Mouse (Mus musculus) frontal cortex, postnatal 25 days (tissue): Measurements from ENCODE around the gene Nfib.

ENCODE experiments used
- DNase-seq, 2 experiments: peaks; one replicate each; pipeline ENCODE4 v3.0.0; 2022; ENCODE audit warnings: low spot score in 2 of 2

Gene Nfib

DNA sequence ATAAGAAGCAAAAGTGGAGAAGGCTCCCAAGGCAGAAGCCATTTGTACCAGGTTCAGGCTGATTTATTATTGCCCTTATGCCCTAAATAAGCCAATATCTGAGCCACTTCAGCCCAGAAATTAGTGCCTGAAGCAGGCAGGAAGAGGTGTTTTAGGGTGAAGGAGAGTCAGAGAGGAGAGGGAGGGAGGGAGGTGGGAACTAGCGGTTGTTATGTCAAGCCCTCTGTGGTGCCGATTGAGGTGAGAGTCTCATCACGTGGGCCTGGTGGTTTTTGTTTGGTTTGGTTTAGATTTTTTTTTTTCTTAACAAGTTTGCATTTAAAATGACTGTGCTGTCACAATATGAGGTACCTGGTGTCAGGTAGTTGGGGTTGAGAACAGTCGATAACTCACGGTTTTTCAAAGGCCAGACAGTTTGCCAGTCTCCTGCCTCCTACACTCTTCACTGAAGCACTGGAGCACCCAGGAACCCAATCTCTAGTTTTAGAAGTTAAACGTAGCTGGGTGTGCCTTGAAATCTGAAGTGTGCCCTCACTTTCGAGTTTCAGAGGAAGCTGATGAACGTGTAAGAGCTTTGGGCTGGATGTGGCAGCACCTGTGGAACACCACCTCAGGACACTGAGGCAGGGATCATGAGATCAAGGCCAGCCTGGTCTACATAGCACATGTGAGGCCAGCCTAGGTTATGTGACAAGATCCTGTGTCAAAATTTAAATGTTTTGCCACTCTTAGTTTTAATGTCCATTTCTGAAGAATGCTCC is 81.1 kb downstream of the Nfib start:
- DNase-seq = no peak

DNA sequence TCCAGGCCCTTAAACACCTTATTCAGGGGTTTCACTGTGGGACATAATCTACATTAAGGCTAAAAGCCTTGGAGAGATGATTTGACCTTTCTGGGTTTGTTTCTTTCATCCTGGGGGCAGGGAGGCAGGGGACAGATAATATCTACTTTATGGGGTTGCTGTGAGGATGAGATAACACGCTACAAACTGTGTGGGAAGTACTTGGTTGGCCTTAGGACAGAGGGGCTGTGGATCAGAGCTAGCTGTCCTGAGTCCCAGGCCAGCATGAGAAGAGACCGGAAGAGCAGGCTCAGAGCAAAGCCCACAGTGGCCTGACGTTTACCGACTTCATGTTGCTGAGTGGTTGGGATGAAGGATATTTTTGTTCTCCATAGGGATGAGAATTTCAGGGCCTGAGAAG is 81.7 kb downstream of the Nfib start:
- no peak for DNase-seq

DNA sequence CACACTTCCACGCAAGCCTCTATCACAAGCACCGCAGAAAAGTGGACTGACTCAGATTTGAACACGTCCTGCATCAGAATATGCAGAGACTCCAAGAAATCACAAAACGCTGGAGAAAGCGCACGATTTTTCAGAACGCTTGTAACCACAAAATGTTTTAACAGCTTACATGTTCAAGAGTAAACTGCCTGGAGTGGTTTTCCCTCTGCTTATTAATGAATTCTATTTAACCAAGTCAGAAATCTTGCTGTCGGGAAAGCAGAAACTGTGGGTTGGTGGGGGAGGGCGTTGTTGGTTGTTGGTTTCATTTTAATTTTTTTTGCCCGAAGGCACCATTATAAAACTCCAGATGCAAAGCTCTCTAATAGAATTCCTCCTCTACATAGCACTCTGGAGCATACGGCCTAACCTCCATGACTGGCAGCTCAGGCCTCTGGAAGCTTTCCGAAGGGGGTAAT is 82.4 kb downstream of the Nfib start:
- DNase-seq = no peak

- DNase-seq = peak; percentile 41 to 59
Measured at GRCm38 (mm10) chr4:82622321-82622836, 83.2 kb downstream of the Nfib start.

- peak; percentile 34 to 61 for DNase-seq
Measured at GRCm38 (mm10) chr4:82619539-82619941, 86.0 kb downstream of the Nfib start.

DNA sequence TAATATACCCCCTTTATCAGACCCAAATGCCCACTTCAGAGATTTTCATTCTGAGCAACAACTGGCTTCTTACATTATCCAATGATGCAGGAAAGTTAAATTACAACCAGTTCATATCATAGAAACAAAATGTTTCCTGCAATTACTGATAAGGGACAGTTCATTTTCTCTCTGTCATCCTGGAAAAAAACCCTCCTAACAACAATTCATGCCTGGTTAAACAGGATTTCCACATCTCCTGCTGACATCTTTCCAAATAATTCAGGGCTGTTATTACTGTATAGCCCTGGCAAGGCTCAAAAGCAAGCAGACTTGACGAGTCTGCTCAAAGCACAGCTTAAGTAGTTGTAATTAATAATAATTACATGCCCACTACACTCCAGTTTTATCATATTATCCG is 86.5 kb downstream of the Nfib start:
- no peak for DNase-seq

GRCm38 (mm10) chr4:82617257-82617656 is 88.3 kb downstream of the Nfib start:
- DNase-seq = no peak

- no peak for DNase-seq
Measured at GRCm38 (mm10) chr4:82615712-82616111, 89.8 kb downstream of the Nfib start.

- DNase-seq = no peak
Measured at GRCm38 (mm10) chr4:82614466-82614805, 91.1 kb downstream of the Nfib start.

DNA sequence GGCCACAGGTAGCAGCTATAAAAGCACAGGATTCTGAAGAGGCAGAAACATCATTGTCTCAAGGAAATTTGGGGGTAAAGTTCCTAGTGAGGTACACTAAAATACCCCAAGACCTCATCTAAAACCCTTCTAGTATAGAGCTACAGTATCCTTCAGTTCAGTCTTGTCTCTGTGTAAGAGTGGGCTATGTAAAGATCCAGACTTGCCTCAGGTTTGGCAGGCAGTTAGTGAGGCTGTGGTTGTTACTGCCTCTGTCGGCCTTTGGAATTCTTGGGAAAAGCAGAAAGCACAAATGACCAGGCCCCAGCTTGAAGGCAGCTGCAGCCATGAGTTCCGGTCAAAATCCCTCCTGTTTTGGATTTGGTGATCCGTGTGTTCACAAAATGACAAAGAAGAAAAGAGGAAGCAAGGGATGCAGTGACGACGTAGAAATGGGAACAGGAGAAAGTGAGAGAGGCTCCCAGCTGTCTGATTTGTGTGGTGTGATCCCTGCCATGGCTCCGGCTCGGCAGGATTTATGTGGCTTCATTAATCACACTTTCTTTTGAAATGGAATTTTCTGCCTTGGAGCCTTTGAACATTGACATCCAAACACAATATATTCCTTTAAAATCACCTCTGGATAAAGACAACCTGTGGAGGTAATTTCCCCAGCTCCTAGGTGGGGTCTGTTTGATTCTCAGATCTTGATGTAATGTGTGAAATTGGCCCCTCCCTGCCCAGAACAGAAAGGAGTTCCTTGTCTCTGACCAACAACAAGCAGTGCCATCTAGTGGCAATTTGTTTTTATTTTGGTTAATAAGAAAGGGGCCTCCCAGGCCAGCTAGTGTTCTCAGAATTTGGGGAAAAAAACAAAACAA is 91.7 kb downstream of the Nfib start:
- no peak for DNase-seq

DNA sequence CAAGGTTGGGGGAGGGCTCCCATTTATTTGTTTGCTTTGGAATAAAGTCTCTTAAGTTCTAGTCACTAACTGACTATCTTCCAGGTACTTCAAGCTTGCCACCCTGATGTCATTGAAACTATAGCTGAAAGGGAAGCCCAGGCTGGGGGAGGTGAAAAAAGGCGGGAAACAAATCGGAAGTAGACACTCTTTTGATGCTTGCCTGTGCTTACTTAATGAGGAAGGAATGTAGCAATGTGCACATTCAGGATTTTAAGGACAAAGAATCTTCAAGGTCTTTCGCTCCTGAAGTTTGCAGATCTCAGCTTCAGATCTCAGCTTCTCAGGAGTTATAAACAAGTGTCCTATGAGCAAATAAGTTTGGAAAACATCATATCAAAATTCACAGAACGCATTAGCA is 95.9 kb downstream of the Nfib start:
- DNase-seq = no peak

GRCm38 (mm10) chr4:82608768-82609610 is 96.6 kb downstream of the Nfib start:
- no peak for DNase-seq

DNA sequence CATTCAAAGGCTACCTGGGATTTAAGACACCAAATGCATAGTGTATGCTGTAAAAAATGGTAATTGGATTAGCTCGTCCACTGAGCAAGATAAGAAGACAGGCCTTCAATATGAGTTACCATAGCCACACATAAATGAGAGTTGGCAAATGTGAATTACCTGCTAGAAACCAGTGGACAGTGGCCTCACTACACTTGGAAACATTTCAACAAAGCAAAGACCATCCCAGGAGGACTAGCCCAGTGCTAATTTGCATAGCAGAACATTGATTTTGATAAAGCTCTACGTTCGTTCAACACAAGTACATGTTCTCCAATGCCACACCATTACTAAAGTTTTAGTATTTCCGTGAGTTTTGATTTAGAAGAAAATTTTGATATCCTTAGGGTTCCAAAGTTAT is 98.3 kb downstream of the Nfib start:
- DNase-seq = no peak

DNA sequence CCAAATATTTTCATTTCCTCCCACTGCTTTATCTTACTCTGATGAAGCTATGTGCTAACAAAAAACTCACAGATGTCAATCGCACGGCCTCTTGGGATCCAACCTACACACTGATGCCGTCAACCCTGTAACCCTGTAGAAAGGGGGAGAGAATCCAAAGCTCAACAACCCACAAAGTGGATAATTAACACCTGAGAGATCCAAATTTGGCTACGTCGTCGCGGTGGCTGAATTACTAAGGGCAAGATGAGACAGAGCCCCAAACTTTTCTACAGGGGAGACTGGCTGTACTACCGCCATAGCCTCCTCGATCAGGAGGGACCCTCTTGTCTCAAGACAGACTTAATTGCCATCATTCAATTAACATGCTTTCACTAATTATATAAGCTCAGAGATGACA is 99.2 kb downstream of the Nfib start:
- DNase-seq = no peak

GRCm38 (mm10) chr4:82605034-82605784 is 100.3 kb downstream of the Nfib start:
- no peak for DNase-seq

DNA sequence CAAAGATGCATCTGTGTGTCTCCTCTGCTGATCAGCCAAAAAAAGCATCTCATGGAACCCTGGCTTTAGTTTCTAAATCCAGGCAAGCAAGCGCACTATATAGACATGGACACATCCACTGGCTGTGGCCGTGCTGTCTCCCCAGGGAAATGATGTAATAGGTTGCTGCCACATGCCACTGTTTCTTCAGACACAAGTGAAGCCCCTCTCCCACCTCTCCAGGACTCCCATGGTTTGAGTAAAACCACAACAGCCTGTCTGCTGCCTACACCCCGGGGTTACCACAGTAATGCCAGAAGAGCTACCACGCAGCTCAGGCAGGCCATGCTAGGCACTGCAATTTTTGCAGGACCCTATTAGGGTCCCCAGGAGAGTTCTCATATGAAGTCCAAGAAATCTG is 101.0 kb downstream of the Nfib start:
- DNase-seq = no peak

- DNase-seq = no peak
Measured at GRCm38 (mm10) chr4:82600636-82601035, 104.9 kb downstream of the Nfib start.

DNA sequence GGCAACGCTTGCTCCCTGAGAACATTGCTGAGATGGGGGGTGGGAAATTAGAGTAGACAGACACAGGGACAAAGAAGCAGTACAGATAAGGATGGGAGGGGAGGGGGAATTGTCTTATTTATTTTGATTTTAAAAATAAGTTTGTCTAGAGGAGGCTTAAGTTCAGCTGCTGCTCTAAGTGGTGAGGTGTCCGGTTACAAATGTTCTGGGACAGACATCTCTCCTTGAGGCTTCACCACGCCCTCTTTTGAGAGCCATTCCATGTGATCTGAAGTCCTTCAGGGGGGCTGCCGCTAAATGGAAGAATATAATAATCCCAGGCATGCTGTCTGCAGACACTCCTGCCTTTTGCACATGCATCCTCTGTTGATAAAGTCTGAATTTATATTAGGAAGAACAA is 107.1 kb downstream of the Nfib start:
- DNase-seq = no peak

DNA sequence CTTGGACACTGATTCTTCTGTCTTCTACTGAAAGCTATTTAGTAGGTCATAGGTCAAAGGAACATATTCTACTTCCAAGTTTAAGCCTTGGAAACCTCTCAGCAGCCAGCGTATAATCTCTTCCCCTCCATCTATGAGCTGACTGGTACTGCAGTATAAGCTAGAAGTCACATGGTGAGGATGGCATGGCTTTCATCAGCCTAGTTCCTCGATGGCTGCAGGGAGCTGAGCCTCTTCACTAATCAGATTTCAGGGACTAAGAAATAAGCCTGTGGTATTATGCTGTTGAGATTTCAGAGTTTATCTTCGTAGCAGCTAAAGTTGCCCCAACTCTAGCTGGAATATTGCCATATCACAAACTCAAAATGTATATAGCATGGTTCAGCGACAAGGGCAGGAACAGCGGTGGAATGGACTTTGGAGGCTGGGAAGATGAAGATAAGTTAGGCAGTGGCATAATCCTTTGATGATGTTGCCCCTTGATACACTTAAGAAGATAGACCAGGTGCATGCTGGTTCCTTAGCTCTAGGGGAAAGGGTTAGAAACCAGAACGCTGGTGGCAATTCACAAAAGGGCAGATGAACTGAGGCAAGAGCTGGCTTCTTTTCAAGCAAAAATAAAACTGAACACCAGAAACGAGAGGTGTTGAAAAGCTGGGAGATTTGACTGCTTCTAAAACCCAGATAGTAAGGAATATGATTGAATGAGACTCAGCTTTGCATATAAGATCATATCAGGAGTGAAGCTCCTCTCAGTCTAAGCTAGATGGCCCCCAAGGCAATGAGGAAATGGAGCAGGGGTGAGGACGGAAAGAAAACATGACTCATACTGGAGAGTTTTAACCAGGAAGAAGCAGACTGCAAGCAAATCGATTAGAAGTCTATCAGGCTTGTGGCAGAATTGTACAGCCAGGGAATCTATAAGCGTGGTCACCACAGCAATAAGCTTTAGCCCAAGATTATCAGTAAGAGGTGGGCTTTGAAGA is 111.6 kb downstream of the Nfib start:
- no peak for DNase-seq
